Mouse (Mus musculus) cerebellum, adult 18-20 months (tissue): ENCODE data around the gene Acbd7.

Experiments used
- DNase-seq, 2 experiments: peaks; one replicate each; pipeline ENCODE4 v3.0.0; 2021

The Acbd7 gene

GRCm38 (mm10) chr2:3387105-3387860 is 51.3 kb downstream of the Acbd7 start:
- no peak for DNase-seq
